Mouse (Mus musculus): ENCODE results near the gene Ccn2.
"Not testable (repeated sequence)": the region's sequence is repeated elsewhere in the genome, so short reads cannot be mapped to it uniquely, and the experiment has no call there.

Ccn2 gene

DNA sequence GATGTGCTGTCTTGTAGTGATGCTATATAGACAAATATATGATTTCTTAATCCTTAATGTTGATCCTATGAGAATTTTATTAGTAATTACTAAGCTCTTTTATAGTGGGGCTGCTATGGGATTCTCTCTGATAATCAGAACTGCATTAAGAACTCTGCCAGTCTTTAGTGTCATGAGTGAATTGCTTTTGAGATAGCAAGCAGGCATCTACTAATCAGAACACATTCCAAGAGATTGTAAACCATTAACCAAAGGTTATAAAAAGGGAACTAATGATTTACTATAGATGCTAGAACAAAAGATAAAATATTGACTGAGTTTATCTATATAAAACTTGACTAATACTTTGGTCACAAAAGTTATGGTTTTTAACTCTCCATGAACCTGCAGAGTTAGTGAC, 8.5 kb downstream of the Ccn2 start:
- no peak for DNase-seq

DNA sequence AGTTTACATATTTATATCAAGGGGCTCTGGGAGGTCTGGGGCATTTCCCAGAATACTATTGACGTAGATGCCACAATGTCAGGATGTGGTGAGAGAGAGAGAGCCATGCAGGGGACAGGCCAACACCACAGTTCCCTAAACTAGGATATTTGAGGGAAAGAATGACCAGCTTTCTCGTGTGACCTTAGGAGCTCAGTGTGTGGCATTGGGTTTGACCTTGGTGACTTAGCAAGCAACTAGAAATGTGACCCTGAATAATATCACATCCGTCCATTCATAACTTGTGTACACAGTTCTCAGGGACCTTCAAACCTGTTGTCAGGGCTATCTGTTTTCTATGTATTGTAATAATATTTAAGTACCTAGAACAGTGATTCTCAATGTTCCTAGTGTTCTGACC, 13.9 kb downstream of the Ccn2 start:
- DNase-seq, result no peak

DNA sequence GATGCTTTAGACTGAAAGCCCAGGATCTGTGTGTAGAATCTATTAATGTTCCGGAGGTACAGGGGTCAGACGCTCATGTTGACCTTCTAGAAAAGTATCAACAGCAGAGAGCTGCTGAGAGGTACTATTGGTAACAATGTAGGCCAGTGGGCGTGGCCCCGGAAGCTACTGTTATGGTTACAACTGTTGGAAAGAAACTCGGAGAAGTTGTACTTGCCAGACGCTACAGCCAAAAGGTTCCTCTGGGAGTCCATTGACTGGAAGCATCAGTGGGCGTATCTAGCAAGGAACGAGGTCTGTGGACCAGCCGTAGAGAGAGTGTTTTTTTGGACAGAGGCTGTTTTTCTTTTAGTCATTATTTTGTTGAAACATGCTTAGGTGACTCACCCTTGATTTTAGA, 14.5 kb downstream of the Ccn2 start:
- DNase-seq, result no peak

DNA sequence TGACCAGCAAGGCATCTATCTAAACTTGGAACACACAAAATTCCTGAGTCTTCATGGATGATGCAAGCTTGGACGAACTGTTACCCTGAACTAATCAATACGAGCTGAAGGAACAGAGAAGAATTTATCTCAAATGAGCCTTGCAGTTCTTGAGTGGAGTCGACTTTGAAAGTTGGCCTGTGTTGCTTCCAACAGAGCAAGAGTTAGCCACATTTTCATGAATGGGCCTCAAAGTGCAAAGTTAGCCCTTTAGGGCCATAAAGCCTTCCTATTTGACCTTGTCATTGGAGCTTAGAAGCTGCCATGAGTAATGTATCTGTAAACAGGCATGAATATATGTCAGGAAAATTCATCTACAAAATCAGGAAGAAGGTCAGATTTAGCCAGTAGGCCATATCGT, 19.5 kb downstream of the Ccn2 start:
- DNase-seq, result no peak

DNA sequence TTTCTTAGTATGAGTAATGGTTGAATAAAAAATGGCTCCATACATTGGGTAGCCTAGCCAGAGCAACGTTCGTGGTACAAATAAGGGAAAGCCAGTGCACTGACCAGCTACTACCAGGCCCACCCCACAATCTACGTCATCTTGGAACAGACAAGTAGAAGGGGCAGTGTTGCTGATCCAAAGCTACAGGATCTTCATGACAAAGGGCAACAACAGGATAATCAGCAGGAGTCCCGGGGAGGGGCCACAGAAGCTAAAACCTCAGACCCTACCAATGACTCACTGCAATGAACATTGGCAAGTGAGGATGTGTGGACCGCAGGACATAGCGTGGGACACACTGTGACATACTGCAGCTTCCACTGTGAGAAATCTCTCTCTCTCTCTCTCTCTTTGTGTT, 20.6 kb downstream of the Ccn2 start:
- no peak for DNase-seq

DNA sequence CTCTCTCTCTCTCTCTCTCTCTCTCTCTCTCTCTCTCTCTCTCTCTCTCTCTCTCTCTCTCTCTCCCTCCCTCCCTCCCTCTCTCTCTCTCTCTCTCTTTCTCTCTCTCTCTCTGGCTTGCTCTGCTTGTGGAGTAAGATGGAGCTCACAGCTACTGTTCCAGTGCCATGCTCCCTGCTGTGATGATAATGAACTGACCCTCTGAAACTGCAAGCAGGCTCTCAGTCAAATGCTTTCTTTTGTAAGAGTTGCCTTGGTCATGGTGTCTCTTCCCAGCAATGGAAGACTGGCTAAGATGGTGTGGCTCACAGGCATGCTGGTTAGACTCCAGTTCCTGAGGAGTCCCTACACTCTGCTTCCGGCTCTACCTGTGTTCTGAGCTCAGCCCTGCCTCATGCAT, 21.3 kb downstream of the Ccn2 start:
- not testable (repeated sequence) for DNase-seq

DNA sequence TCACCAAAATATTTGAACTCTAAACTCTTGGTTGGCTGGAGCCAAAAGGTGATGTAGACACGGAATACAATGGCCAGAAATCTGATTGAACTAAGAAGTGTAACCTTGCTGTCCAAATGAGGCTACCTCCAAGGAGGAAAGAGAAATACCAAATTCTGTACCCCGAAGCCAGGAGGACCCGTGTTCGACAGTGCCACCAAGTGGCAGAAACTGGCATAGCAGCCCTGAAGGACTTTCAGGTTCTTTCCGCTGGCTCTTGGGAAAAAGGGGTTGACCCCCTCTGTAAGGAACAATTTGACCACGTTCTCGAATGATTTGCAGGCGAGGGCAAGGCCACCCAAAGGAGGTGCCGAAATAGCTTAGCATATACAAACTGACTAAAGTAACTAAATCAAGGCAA, 26.3 kb downstream of the Ccn2 start:
- DNase-seq, result peak; percentile 57

DNA sequence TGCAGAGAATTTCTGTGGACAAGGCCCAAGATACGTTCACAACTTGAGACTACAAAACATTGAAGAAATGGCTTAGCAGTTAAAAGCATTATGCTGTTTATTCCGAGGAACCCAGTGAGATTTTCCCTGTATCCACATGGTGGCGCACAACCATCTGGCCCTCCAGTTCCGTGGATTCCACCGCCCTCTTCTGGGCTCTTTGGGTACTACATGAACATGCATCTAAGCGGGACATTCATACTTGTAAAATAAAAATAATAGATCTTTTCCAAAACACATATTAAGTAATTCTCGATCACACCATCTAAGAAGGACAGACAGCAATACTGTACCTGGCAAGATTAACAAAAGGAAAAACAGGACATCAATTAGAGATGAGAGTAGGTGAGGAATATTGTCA, 27.3 kb downstream of the Ccn2 start:
- DNase-seq, result peak; percentile 76

DNA sequence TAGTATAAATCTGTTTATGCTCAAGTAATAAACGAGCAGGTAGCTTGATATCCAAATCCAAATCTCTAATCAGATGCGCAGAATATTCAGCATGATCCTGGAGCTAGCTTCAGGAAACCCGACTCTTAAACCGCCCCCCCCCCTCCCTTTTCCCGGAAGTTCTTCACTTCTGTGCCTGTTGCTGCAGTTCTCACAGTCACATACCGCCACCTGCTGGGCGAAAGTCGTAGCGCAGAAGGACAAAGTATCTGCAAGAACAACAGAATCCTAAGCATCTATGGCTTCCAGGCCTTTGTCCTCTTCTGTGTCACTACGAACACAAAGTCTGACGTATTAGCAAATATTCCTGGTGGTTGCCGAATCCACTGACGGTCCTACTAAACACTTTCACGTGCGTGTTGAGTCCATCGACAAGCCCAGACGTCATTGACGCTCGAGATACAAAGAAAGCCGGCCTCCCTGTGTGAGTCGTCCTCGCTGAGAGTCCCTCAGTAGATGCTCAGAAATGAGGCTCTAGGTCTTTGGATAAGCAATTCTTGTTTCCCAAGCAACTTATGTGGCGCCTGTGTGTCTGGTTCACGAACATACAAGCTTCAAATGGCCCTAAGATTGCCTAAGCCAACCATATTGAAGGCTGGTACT, 29.9 kb downstream of the Ccn2 start:
- DNase-seq, result peak; percentile 94

DNA sequence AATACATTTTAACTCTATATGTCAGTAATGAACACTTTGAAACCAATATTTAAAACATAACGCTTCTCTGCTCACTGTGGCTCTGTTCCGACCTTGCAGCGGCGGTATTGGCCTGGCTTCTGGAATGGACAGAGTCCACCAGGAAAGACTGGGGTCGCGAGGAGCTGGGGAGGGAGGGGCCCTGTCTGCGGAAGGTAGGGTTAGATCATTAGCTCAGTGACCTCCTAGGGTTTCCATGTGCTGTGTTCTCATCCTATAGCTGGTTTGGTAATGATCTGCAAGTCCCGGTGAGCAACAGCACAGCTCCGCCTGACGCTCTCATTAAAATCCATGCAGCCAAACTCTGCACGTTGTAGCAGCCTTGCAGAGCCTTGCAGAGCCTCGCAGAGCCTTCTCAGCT, 32.0 kb downstream of the Ccn2 start:
- DNase-seq, result no peak

DNA sequence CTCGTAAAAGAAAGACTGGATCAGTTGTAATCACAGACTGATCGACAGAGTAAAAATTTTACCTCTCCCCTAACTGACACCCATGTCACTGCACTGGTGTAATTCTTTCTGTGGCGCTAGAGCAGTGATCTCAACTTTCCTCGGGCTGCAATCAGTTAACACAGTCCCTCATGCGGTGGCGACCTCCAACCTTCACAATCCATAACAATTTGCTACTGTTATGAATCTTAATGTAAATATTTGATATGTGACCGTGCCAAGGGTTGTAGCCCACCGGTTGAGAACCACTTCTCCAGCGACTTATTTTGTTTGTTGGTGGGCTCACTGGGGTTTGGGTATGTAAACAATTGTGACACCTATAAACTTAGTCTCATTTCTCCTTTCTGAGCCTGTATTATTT, 33.2 kb downstream of the Ccn2 start:
- DNase-seq, result no peak

DNA sequence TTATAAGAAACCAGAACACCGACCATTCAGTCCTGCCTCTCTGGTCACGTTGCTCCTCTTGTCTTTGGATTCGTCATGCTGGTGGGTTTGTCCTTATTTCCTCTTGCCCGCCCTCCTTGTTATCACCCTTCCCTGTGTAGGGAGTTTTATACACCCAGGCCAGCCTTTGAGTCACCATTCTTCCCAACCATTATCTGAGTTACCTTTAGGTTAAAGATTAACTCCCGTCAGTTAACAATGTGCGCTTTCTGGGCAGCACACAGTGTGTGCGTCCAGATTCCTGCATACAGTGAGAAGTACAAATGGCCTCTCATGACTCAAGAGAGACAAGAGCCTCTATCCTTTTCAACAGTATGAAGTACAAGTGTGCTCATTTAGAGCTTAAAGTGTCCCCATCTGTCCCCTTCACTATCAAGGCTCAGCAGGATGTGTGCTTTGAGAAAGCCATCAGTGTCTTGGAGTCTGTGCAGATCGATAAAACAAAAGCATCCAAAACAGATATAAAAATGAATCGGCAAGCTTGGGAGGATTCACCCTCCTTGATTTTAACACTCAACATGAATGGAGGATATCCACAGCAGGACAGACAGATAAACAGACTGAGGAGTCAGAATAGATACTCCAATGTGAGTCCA, 34.0 kb downstream of the Ccn2 start:
- DNase-seq, result no peak

DNA sequence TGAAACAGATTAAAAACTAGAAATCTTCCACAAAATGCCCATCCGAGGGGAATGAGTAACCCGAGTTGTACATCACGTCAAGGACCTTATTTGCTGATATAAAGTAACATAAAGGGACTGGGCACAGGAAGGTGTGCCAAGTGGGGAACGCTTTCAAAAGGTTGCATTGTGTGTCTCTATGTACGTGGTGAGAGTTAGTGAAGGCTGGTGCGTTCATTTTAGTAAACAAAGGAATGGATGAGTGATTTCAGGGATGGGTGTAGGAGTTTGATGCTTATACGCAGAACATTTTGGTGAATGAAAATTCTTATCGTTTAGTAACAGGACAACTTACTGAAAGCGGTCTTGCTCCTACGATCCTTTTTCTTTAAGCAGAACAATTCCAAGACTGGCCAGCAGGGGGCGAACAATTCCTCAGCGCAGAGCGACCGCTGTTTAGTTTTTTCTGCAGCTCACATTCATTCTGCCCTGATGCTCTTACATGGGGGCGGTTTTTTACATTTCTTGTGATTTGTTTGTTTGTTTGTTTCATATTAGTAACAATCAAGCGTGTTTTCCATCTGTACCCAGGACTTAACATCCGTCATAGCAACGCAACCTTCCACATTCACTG, 35.3 kb downstream of the Ccn2 start:
- DNase-seq, result peak; percentile 75

DNA sequence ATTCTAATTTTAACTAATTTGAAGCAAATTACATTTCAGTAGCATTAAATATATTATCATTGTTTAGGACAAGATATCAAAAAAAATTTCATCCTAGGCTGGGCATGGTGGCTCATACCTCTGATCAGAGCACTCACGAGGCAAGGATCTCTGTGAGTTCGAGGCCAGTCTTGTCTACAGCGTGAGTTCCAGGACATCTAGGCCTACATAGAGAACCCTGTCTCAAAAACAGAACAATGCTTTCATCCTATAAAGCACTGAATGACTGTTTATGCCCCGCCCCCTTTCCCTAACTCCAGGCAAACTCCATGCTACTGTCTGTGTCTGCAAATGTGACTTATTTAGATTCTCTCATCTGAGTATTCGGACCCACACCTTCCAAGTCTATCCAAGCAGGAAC, 35.9 kb downstream of the Ccn2 start:
- no peak for DNase-seq

DNA sequence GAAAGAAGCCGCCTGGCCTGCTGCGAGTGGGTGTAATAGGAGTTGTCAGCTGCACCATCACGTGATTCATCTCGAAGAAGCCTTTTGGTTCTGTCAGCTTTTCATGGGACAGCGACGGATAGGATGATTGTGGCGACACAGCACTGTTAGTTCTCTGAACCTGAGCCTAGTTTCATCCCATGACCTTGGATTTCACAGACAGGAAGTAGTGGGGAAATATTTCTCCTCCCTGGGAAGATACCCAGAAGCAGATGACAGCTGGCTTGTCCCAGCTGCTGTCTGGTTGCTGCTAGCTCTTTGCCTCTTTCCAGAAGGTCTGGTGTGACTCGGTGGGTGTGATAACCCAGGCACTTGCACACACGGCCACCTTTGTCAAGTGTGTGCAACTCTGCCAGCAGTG, 39.0 kb downstream of the Ccn2 start:
- DNase-seq, result no peak

DNA sequence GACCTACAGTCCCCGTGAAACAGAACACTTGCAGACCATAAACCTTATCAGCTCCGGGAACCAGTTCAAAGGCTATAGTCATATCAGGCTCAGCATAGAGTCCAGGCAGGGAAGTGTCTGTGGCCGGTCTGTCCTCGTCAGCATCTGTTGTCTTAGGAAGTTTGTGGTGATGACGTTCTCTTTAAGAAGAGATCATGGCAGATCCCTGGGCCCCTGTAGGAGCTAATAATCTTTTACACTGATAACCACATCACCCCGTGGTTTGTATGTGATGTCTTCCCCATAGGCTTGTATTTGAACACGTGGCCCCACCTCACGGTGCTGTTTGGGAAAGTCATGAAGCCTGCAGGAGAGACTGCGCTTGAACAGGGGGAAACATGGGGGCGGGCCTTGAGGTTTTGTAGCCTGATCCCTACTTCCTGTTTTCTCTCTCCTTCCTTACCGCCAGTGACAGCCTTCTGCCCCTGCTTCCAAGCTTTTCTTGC, 40.1 kb downstream of the Ccn2 start:
- DNase-seq, result no peak

DNA sequence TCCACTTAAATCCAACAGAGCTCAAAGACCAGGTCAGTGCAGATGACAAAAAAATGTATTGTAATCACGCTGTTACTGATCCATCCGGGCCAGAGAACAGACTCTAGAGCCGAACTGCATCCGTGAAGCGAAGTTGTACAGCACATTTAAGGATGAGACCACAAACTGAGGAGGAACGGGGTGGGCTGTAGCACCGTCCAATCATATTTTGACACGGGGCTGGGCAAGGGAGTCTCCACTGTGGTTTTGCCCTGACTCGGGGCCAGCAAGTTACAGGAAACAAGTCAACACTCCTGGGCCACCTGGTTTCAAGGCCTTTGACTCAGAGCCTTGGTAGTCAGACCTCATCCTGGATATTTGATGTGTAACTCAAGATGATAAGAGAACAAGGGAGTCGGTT, 40.6 kb downstream of the Ccn2 start:
- no peak for DNase-seq

DNA sequence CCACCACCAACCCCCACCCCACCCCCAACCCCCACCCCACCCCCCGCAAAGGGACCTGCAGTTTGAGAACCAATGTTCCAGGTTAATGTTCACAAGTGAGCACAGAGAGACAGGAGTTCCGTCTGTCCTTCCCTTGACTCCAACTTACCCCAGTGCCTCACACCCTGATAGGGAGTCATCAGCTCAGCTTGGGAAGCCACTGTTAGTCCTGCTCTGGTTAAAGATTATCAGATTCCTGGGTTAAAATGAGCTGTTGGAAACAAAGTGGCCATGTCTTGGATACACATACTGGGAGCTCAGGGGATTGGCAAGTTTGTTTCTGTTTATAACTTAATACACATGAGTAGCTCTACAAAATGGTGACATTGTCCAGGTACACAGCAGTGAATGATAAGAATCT, 41.7 kb downstream of the Ccn2 start:
- no peak for DNase-seq

DNA sequence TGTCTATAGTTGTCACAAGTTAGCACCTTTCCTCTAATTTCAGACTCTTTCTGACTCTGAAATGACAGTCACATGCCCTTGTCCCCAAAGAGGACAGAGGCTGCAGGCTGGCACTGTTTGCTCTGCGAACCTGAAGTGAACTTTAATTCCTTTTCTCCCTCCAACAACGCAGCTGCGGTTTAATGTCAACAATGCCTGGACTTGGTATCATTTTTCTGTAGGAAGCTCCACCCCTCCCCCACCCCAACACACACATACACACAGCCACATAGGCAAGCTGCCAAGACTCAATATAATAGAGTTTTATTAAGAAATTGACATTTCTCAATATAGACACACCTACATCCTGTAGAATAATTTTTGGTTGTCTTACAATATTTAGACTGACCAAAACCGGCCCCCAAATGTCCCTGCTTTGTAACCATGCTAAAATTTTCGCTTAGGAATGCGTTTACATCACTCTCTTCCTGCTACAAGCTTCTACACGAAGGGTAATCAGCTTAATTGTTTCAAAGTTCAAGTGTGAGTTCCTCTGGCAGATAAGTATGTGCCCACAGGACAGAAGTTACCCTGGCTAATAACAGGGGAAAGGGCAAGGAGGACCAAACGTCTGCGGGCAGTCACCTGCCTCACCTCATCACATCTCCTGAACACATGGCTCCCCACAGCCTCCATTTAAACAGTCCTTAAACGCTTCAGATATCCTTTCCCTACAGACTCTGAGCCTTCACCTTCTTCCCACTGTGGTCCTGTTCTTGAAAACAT, 43.2 kb downstream of the Ccn2 start:
- DNase-seq, result peak; percentile 40

DNA sequence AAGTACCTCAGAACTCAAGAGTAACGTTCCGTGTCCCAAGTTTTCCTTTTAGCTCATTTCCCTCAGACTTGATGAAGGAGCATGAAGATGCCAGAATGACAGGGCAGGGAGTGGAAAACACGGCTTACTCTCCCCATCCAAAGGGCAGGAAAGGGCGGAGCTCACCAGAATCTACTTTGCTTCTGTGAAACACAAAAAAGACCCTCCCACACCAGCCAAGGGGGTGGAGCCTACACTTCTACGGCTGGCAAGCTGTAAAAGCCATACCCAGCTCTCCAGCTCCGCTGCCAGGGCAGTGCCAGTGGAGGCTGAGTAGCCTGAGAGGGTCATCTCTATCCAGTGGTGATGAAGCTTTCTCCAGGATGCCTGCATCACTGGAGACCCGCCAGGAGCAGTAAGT, 44.4 kb downstream of the Ccn2 start:
- no peak for DNase-seq

DNA sequence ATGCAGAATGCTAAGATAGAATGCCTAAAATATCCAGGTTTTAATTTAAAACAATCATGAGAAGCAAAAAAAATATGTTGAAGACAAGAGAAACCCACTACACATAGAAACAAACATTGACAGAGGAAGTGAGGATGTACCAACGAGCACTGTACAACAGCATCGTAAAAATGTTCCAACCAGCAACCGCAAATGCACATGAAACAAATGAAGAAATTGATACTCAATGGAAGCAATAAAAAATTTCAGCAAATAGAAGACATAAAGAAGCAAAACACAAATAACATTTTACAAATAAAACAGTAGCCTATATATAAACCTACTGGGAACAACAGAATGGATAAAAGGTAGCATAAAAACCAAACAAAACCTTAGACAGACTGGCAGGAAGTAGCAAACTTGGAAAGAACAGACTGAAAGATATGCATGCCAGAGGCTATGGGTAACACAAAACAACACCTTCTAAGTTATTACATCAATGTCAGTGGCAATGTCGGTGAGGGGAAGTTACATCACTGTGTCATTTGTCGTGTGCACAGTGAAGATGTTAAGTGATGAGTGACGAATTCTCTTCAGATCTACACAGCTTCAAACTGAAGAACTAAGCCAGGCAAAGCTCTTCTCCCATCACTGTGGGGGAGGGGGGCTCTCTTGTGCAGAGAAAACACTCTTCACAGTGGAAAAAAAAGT, 45.1 kb downstream of the Ccn2 start:
- DNase-seq, result no peak

DNA sequence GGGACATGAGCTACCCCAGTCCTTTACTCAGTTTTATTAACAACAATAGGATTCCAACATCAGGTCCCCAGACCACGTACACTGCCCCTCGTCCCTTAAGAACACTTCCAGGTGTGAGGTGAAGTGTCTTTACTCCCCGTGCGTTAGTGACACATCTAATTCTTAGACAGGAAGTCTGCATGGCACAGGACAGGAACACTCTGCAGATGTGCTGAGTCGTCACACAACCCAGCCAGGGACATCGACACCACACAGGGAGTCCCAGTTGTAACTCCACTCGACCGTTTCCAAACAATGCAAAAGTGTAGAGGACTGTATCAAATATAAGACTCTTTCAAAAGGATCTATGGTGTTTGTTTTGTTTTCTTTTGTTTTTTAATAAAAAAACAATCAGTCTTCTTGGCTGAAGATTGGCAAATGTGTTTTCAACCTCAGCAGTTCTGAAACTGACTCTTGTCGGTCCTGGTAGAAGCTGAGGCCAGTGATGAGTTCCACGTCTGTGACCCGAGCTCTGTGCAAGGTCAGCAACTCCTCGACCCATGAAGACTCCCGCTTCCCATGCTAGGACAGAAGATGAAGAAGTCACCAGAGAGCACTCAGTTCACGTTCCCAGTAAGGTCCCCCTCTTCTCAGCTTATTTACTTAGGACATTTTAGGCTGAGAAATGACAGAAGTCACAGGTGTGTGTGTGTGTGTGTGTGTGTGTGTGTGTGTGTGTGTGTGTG, 46.3 kb downstream of the Ccn2 start:
- DNase-seq, result no peak

Measured in retina, postnatal 1 day (tissue).